Mouse (Mus musculus) kidney, postnatal 0 days (tissue): ENCODE measurements around the gene Olfr1047. TPM values are rescaled to one million over a fixed set of nuclear protein-coding genes. Genes with fewer than 3 reads are reported as not detected.

Experiments used
- ATAC-seq: fragments of 200-750 bp; cut with Nextera tagmentation; replicated peaks from 2 replicates; pipeline ENCODE4 v1.8.0; 2017; ENCODE audit warnings: low read depth, moderate number of reproducible peaks, moderate TSS enrichment, moderate library complexity; ENCODE audit not compliant: low FRiP score
- DNase-seq: peaks from one replicate; pipeline ENCODE4 v3.0.0-alpha.2; 2016; ENCODE audit warnings: low spot score
- H3K27ac ChIP-seq: fragments of 300-500 bp; sonication (generic); 2 replicates; pipeline ENCODE4 v1.5.1; 2014; ENCODE audit warnings: mild to moderate bottlenecking
- H3K27me3 ChIP-seq: fragments of 300-500 bp; sonication (generic); 2 replicates; pipeline ENCODE4 v1.6.1; 2014; ENCODE audit warnings: low read length, mixed read lengths; ENCODE audit not compliant: insufficient read depth
- H3K36me3 ChIP-seq: fragments of 300-500 bp; sonication (generic); 2 replicates; pipeline ENCODE4 v1.6.1; 2014; ENCODE audit warnings: low read length, mixed read lengths; ENCODE audit not compliant: insufficient read depth
- H3K4me1 ChIP-seq: fragments of 300-500 bp; sonication (generic); replicated peaks from 2 replicates; pipeline ENCODE4 v1.6.1; 2014; ENCODE audit warnings: antibody characterized with exemption, low read length, mixed read lengths; ENCODE audit not compliant: insufficient read depth
- H3K4me2 ChIP-seq: fragments of 300-500 bp; sonication (generic); 2 replicates; pipeline ENCODE4 v1.6.1; 2014; ENCODE audit warnings: mild to moderate bottlenecking, low read length, moderate library complexity, mixed read lengths
- H3K4me3 ChIP-seq: fragments of 300-500 bp; sonication (generic); replicated peaks from 2 replicates; pipeline ENCODE4 v1.5.1; 2014; ENCODE audit warnings: low read depth, low read length
- H3K9ac ChIP-seq: fragments of 300-500 bp; sonication (generic); 2 replicates; pipeline ENCODE4 v1.6.1; 2014; ENCODE audit warnings: low read depth, low read length
- H3K9me3 ChIP-seq: fragments of 300-500 bp; sonication (generic); replicated peaks from 2 replicates; pipeline ENCODE4 v1.6.1; 2016; ENCODE audit warnings: low read length, inconsistent platforms, mixed read lengths
- CTCF ChIP-seq: IDR thresholded peaks from 2 replicates; pipeline ENCODE4 v1.5.1; 2016; ENCODE audit warnings: antibody characterized with exemption, low read depth, mild to moderate bottlenecking, moderate library complexity
- whole genome bisulfite sequencing: fragments of 180-500 bp; shearing (Covaris S2); extraction: QIAGEN DNeasy Blood & Tissue Kit; methylation state at CpG from one replicate; pipeline ENCODE4 v1.1.7; 2014; 5-methylcytosine and 5-hydroxymethylcytosine counted together
- polyA plus RNA-seq: library from polyadenylated mRNA; unstranded; fragments of >200 nt; fragmentation: Nextera tagmentation; extraction: Ambion mirVana; gene quantifications from 2 replicates; pipeline ENCODE4 v1.2.1, GENCODE M21; 2015

Olfr1047 gene
- polyA plus RNA-seq, 1 experiment from 2014 or later, result not detected

DNA sequence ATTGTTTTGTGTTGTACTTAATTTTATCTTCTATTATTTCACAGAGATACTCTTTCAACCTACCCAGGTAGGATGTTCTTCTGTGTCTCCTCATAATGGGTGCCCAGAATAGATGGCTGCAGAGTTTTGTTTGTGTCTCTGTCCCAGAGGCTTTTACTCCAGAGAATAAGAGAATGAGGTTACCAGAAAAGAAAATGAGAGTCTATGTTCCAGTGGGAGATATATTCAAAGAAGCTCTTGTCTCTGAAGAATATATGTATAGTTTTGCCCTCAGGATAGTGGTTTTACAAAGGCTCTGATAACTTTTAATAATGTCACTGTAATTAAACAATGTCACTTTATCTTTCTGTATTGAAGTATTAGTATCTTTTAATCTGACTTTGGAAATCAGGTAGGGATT, 45.6 kb downstream of the Olfr1047 start, which contains the start of gene Olfr52:
Gene Olfr52 (minus strand): TSS at position 101 of the 400 bp plus-strand sequence.
- H3K4me3 ChIP-seq, result no peak within 1 kb of the TSS
- H3K36me3 ChIP-seq, result no peaks in the 10 kb centered on the region
- H3K4me2 ChIP-seq, result no peak within 1 kb of the TSS
- no peaks in the 10 kb centered on the region for H3K27me3 ChIP-seq
- H3K4me1 ChIP-seq, result no peaks in the 10 kb centered on the region
- DNase-seq (no peak), ATAC-seq (no peak)
- H3K9me3 ChIP-seq, result no peaks in the 10 kb centered on the region
- H3K27ac ChIP-seq, result no peak within 1 kb of the TSS
- no peak within 1 kb of the TSS for H3K9ac ChIP-seq
- no peak for TF ChIP-seq CTCF

DNA sequence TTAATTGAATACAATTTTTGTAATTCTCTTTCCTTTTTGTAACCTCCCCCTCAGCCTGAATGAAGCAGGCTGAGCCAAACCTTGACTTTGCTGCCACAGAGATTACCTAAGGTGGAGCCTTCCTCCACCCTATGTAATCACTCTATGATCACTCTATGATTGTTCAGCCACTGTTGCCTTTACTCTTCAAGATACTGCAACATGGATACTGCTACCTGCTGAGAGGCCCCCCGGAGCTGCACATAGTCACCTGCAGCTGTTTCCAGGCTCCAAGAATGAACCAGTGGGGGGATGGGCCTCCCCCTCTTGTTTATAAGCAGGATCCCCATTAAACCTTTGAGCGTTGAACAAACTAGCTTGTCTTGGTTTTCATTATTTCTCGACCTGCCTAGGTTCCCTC, 51.3 kb downstream of the Olfr1047 start:
- no peak for TF ChIP-seq CTCF
- no peak for DNase-seq
- no peak overlapping the region for H3K4me2 ChIP-seq
- no peak for ATAC-seq
- WGBS, result 76% methylated on average over 3 of the region's 3 CpGs
- H3K9ac ChIP-seq, result no peak overlapping the region
- H3K27ac ChIP-seq, result no peak overlapping the region
- no peaks in the 10 kb centered on the region for H3K9me3 ChIP-seq
- no peak overlapping the region for H3K4me3 ChIP-seq
- H3K36me3 ChIP-seq, result no peaks in the 10 kb centered on the region
- no peaks in the 10 kb centered on the region for H3K27me3 ChIP-seq
- no peaks in the 10 kb centered on the region for H3K4me1 ChIP-seq

DNA sequence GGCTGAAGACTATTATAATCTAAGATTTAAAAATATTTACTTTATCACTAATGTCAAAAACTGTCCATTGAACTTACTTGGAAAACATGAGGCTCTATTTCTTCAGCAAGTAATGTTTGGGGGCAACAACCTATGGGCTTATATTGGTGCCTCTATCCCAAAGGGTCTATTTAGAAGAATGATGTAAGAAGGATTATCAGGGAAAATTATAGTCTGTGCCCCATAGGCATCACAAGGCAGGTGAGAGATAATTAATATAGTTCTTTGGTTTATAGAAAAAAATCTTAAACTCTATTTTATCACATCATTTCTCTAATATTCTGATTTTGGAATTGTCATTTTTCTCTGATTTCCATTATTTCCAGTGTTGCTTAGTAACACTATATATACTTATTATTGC, 53.5 kb downstream of the Olfr1047 start, which contains the start of gene Olfr1044:
Gene Olfr1044 (minus strand): TSS at position 101 of the 400 bp plus-strand sequence.
- Histone ChIP-seq H3K9ac (no peak within 1 kb of the TSS), H3K4me1 (no peaks in the 10 kb centered on the region), H3K27ac (no peak within 1 kb of the TSS), H3K4me3 (no peak within 1 kb of the TSS), H3K4me2 (no peak within 1 kb of the TSS), H3K36me3 (no peaks in the 10 kb centered on the region), H3K27me3 (no peaks in the 10 kb centered on the region), H3K9me3 (no peaks in the 10 kb centered on the region)
- TF ChIP-seq CTCF, result no peak
- DNase-seq (no peak), ATAC-seq (no peak)

Other genes with a start within 250 kb of the Olfr1047 start
- not detected in 2 replicates for gene Olfr1031, start 241.1 kb downstream of the Olfr1047 start, polyA plus RNA-seq
- not detected in 2 replicates for gene Olfr1032, start 225.9 kb downstream of the Olfr1047 start, polyA plus RNA-seq
- gene Olfr1033, start 210.8 kb downstream of the Olfr1047 start, polyA plus RNA-seq, result 5.0 and 5.4 TPM in 2 replicates
- gene Olfr1034, start 185.5 kb downstream of the Olfr1047 start, polyA plus RNA-seq, result 0.04 and 0.09 TPM in 2 replicates
- not detected in 2 replicates for gene Olfr1036, start 157.4 kb downstream of the Olfr1047 start, polyA plus RNA-seq
- gene Olfr1037, start 144.0 kb downstream of the Olfr1047 start, polyA plus RNA-seq, result not detected in 2 replicates
- gene Olfr1039, start 95.5 kb downstream of the Olfr1047 start, polyA plus RNA-seq, result not detected in 2 replicates
- not detected in 2 replicates for gene Olfr1040, start 84.7 kb downstream of the Olfr1047 start, polyA plus RNA-seq
- not detected in 2 replicates for gene Olfr1042, start 69.6 kb downstream of the Olfr1047 start, polyA plus RNA-seq
- gene Olfr1043, start 63.9 kb downstream of the Olfr1047 start, polyA plus RNA-seq, result not detected in 2 replicates
- gene Olfr1044, start 53.6 kb downstream of the Olfr1047 start, polyA plus RNA-seq, result not detected in 2 replicates
- gene Olfr52, start 45.7 kb downstream of the Olfr1047 start, polyA plus RNA-seq, result not detected in 2 replicates
- not detected in 2 replicates for gene Olfr1045, start 28.4 kb downstream of the Olfr1047 start, polyA plus RNA-seq
- not detected in 2 replicates for gene Olfr1046, start 12.1 kb downstream of the Olfr1047 start, polyA plus RNA-seq
- not detected in 2 replicates for gene Olfr1048, start 8.9 kb upstream of the Olfr1047 start, polyA plus RNA-seq
- not detected in 2 replicates for gene Olfr1049, start 26.9 kb upstream of the Olfr1047 start, polyA plus RNA-seq
- not detected in 2 replicates for gene Olfr1051, start 47.7 kb upstream of the Olfr1047 start, polyA plus RNA-seq
- gene Olfr1052, start 61.1 kb upstream of the Olfr1047 start, polyA plus RNA-seq, result not detected in 2 replicates
- not detected in 2 replicates for gene Olfr1053, start 83.9 kb upstream of the Olfr1047 start, polyA plus RNA-seq
- gene Olfr1054, start 104.0 kb upstream of the Olfr1047 start, polyA plus RNA-seq, result not detected in 2 replicates
- not detected in 2 replicates for gene Olfr1055, start 118.9 kb upstream of the Olfr1047 start, polyA plus RNA-seq
- gene Olfr1056, start 131.1 kb upstream of the Olfr1047 start, polyA plus RNA-seq, result not detected in 2 replicates
- gene Olfr1057, start 147.0 kb upstream of the Olfr1047 start, polyA plus RNA-seq, result not detected in 2 replicates
- gene Olfr1058, start 157.2 kb upstream of the Olfr1047 start, polyA plus RNA-seq, result not detected in 2 replicates
- gene Olfr1061, start 182.6 kb upstream of the Olfr1047 start, polyA plus RNA-seq, result not detected in 2 replicates
- not detected in 2 replicates for gene Olfr1062, start 195.3 kb upstream of the Olfr1047 start, polyA plus RNA-seq
- not detected in 2 replicates for gene Olfr1065, start 219.2 kb upstream of the Olfr1047 start, polyA plus RNA-seq
- gene Olfr1066, start 224.9 kb upstream of the Olfr1047 start, polyA plus RNA-seq, result not detected in 2 replicates